Comparison of ENCODE assay signal across 20 mouse cellular contexts in genomic region chr8:121192451-121192850, GRCm38 (mm10).
DNase-seq lines count a peak whose midpoint lies in the region; ATAC-seq lines count a peak whose summit lies in the region.
"Had no signal": no experiment of that assay in that cellular context is flagged by ENCODE, and none has a peak within 500 bp of the region (broad histone marks: within the 10 kb centered on the region; RNA-seq: fewer than 3 reads in every experiment).

No protein-coding gene starts in this region.

- H3K36me3 ChIP-seq in embryonic facial prominence, embryonic 10.5 days (replicated peaks), result no peaks in the 10 kb centered on the region
- H3K36me3 ChIP-seq in kidney, embryonic 15.5 days, result no peaks in the 10 kb centered on the region
- H3K36me3 ChIP-seq: forebrain, embryonic 12.5 days; liver, embryonic 13.5 days; midbrain, embryonic 12.5 days; neural tube, embryonic 15.5 days had no signal

- peaks cover 51% of the 10 kb centered on the region for H3K27me3 ChIP-seq in embryonic facial prominence, embryonic 10.5 days (replicated peaks; ENCODE audit: low read depth, poor library complexity, severe bottlenecking)
- 0 out of 2 replicates have a peak, but pooled peaks cover 3% of the 10 kb centered on the region for H3K27me3 ChIP-seq in kidney, embryonic 15.5 days
- H3K27me3 ChIP-seq: neural tube, embryonic 15.5 days had no signal

- no peak for ATAC-seq in CD4-positive, CD25-positive, alpha-beta regulatory T cell, adult 4 months
- ATAC-seq in kidney, embryonic 15.5 days (replicated peaks; ENCODE audit: low FRiP score), result 0 out of 2 replicates have a peak, but pooled peaks have one; percentile 24

- H3K4me1 ChIP-seq in embryonic facial prominence, embryonic 10.5 days, result peaks cover 31% of the 10 kb centered on the region
- H3K4me1 ChIP-seq in kidney, embryonic 15.5 days, result peaks cover 61% of the 10 kb centered on the region
- H3K4me1 ChIP-seq: forebrain, embryonic 12.5 days; midbrain, embryonic 12.5 days had no signal

- peak overlapping the region; percentile 19; the same call in 1 of the 2 replicates for H3K27ac ChIP-seq in embryonic facial prominence, embryonic 10.5 days (replicated peaks)
- H3K27ac ChIP-seq in kidney, embryonic 15.5 days, result peak overlapping the region; percentile 54; the same call in 1 of the 2 replicates
- H3K27ac ChIP-seq: forebrain, embryonic 12.5 days; hindbrain, embryonic 14.5 days; liver, embryonic 13.5 days; macrophage; midbrain, embryonic 12.5 days; neural tube, embryonic 15.5 days; stomach, postnatal 0 days had no signal

- WGBS in embryonic facial prominence, embryonic 10.5 days, result 76% methylated on average over 8 of the region's 8 CpGs
- WGBS in kidney, embryonic 15.5 days, result 5% methylated on average over 8 of the region's 8 CpGs

- no peak overlapping the region for H3K4me3 ChIP-seq in embryonic facial prominence, embryonic 10.5 days
- H3K4me3 ChIP-seq in kidney, embryonic 15.5 days (replicated peaks), result no peak overlapping the region
- H3K4me3 ChIP-seq: forebrain, embryonic 12.5 days; liver, embryonic 13.5 days; midbrain, embryonic 12.5 days; neural tube, embryonic 15.5 days had no signal

- no peak overlapping the region for H3K9ac ChIP-seq in kidney, embryonic 15.5 days
- H3K9ac ChIP-seq: forebrain, embryonic 12.5 days; hindbrain, embryonic 14.5 days; liver, embryonic 13.5 days; midbrain, embryonic 12.5 days; neural tube, embryonic 15.5 days had no signal

- DNase-seq in CD4-positive, CD25-positive, alpha-beta regulatory T cell, adult 2 months (ENCODE audit: low read depth, low spot score), result peak; percentile 11
- DNase-seq in embryonic facial prominence, embryonic 10.5 days (ENCODE audit: low spot score), result no peak
- peak; percentile 73 for DNase-seq in lung, postnatal 10 days
- no peak for DNase-seq in thymus, postnatal 10 days (ENCODE audit: low spot score in 2 of 2)
- no peak for DNase-seq in left cerebral cortex, adult 11 months (ENCODE audit: low spot score)
- DNase-seq in layer of hippocampus, adult 8-10 months (ENCODE audit: low spot score in 2 of 2), result no peak
- DNase-seq: adrenal gland, adult 2 months; cerebellum, postnatal 14 days; gastrocnemius, postnatal 10 days; heart, postnatal 10 days; liver, embryonic 13.5 days; thymus, postnatal 4 days had no signal

- no peaks in the 10 kb centered on the region for H3K9me3 ChIP-seq in embryonic facial prominence, embryonic 10.5 days
- H3K9me3 ChIP-seq in kidney, embryonic 15.5 days (replicated peaks), result no peaks in the 10 kb centered on the region
- H3K9me3 ChIP-seq: forebrain, embryonic 12.5 days; liver, embryonic 13.5 days; midbrain, embryonic 12.5 days; neural tube, embryonic 15.5 days had no signal

- peak overlapping the region; percentile 29; the same call in 1 of the 2 replicates for H3K4me2 ChIP-seq in kidney, embryonic 15.5 days
- H3K4me2 ChIP-seq: forebrain, embryonic 12.5 days; hindbrain, embryonic 14.5 days; liver, embryonic 13.5 days; midbrain, embryonic 12.5 days; neural tube, embryonic 15.5 days had no signal

Comparison
In these comparisons a context has a peak if more than half of its experiments do, and no peak if none do; other contexts are left out.
1. DNase-seq: peak in CD4-positive, CD25-positive, alpha-beta regulatory T cell, adult 2 months (single experiment) and lung, postnatal 10 days (single experiment); none in embryonic facial prominence, embryonic 10.5 days (single experiment), thymus, postnatal 10 days (0 of 2), left cerebral cortex, adult 11 months (single experiment) and layer of hippocampus, adult 8-10 months (0 of 2).